Mouse (Mus musculus) hindbrain, embryonic 11.5 days (tissue): ENCODE data around the gene 1600014C10Rik. TPM values are rescaled to one million over a fixed set of nuclear protein-coding genes. Genes with fewer than 3 reads are reported as not detected.

Experiments
- ATAC-seq: fragments of 200-750 bp; cut with Nextera tagmentation; 2 replicates; pipeline ENCODE4 v1.8.0; 2017; ENCODE audit warnings: mild to moderate bottlenecking, moderate TSS enrichment, moderate library complexity; ENCODE audit not compliant: low FRiP score
- DNase-seq: peaks from one replicate; pipeline ENCODE4 v3.0.0-alpha.2; 2015; ENCODE audit warnings: low spot score
- H3K27ac ChIP-seq: fragments of 300-500 bp; sonication (generic); 2 replicates; pipeline ENCODE4 v1.5.1; 2014; ENCODE audit warnings: mild to moderate bottlenecking, low read depth, low read length
- H3K27me3 ChIP-seq: fragments of 300-500 bp; sonication (generic); 2 replicates; pipeline ENCODE4 v1.6.1; 2014; ENCODE audit warnings: mild to moderate bottlenecking, low read length, moderate library complexity, mixed read lengths; ENCODE audit not compliant: control insufficient read depth, insufficient read depth
- H3K36me3 ChIP-seq: fragments of 300-500 bp; sonication (generic); 2 replicates; pipeline ENCODE4 v1.6.1; 2014; ENCODE audit warnings: mild to moderate bottlenecking, low read length, moderate library complexity, mixed read lengths; ENCODE audit not compliant: control insufficient read depth, insufficient read depth
- H3K4me1 ChIP-seq: fragments of 300-500 bp; sonication (generic); replicated peaks from 2 replicates; pipeline ENCODE4 v1.6.1; 2014; ENCODE audit warnings: low read length, mixed read lengths; ENCODE audit not compliant: control insufficient read depth, insufficient read depth
- H3K4me2 ChIP-seq: fragments of 300-500 bp; sonication (generic); replicated peaks from 2 replicates; pipeline ENCODE4 v1.6.1; 2014; ENCODE audit warnings: mild to moderate bottlenecking, low read depth, low read length
- H3K4me3 ChIP-seq: fragments of 300-500 bp; sonication (generic); 2 replicates; pipeline ENCODE4 v1.5.1; 2014; ENCODE audit warnings: low read depth, low read length
- H3K9ac ChIP-seq: fragments of 300-500 bp; sonication (generic); 2 replicates; pipeline ENCODE4 v1.6.1; 2014; ENCODE audit warnings: low read depth, low read length
- H3K9me3 ChIP-seq: fragments of 300-500 bp; sonication (generic); 2 replicates; pipeline ENCODE4 v1.6.1; 2016; ENCODE audit warnings: low read length; ENCODE audit not compliant: control insufficient read depth
- WGBS: fragments of 180-500 bp; shearing (Covaris S2); extraction: QIAGEN DNeasy Blood & Tissue Kit; methylation state at CpG from one replicate; pipeline ENCODE4 v1.1.7; 2014; 5-methylcytosine and 5-hydroxymethylcytosine counted together
- polyA plus RNA-seq: library from polyadenylated mRNA; unstranded; fragments of >200 nt; fragmentation: Nextera tagmentation; extraction: Ambion mirVana; gene quantifications from 2 replicates; pipeline ENCODE4 v1.2.1, GENCODE M21; 2014

Gene 1600014C10Rik
- polyA plus RNA-seq, 1 experiment from 2014 or later, result 14.7 TPM

- H3K9me3 ChIP-seq, result no peaks in the 10 kb centered on the region
- ATAC-seq (no peak), DNase-seq (no peak)
- WGBS, result 90% methylated on average over 6 of the region's 6 CpGs
- H3K9ac ChIP-seq, result no peak overlapping the region
- H3K4me3 ChIP-seq, result no peak overlapping the region
- H3K27ac ChIP-seq, result no peak overlapping the region
- H3K36me3 ChIP-seq, result no peaks in the 10 kb centered on the region
- H3K27me3 ChIP-seq, result no peaks in the 10 kb centered on the region
- H3K4me2 ChIP-seq, result no peak overlapping the region
- H3K4me1 ChIP-seq, result no peaks in the 10 kb centered on the region; the same call in 1 of the 2 replicates
Observed at GRCm38 (mm10) chr7:38204314-38204713, 21.3 kb downstream of the 1600014C10Rik start.

- 34% methylated on average over 2 of the region's 2 CpGs for WGBS
- no peak overlapping the region for H3K9ac ChIP-seq
- no peak overlapping the region for H3K27ac ChIP-seq
- DNase-seq (no peak), ATAC-seq (no peak)
- no peaks in the 10 kb centered on the region for H3K4me1 ChIP-seq
- no peaks in the 10 kb centered on the region for H3K9me3 ChIP-seq
- H3K27me3 ChIP-seq, result no peaks in the 10 kb centered on the region
- H3K4me3 ChIP-seq, result no peak overlapping the region
- no peak overlapping the region for H3K4me2 ChIP-seq
- H3K36me3 ChIP-seq, result no peaks in the 10 kb centered on the region
Observed at GRCm38 (mm10) chr7:38205801-38206200, 22.8 kb downstream of the 1600014C10Rik start.

GRCm38 (mm10) chr7:38206564-38206963 is 23.5 kb downstream of the 1600014C10Rik start:
- no peak overlapping the region for H3K4me2 ChIP-seq
- no peak overlapping the region for H3K9ac ChIP-seq
- no peaks in the 10 kb centered on the region for H3K9me3 ChIP-seq
- ATAC-seq (no peak), DNase-seq (no peak)
- H3K36me3 ChIP-seq, result no peaks in the 10 kb centered on the region
- no peak overlapping the region for H3K4me3 ChIP-seq
- 83% methylated on average over 3 of the region's 3 CpGs for WGBS
- H3K27me3 ChIP-seq, result no peaks in the 10 kb centered on the region
- no peaks in the 10 kb centered on the region for H3K4me1 ChIP-seq
- H3K27ac ChIP-seq, result no peak overlapping the region

- H3K9me3 ChIP-seq, result no peaks in the 10 kb centered on the region
- H3K4me2 ChIP-seq, result no peak overlapping the region
- H3K27ac ChIP-seq, result no peak overlapping the region
- H3K4me1 ChIP-seq, result no peaks in the 10 kb centered on the region
- ATAC-seq (no peak), DNase-seq (no peak)
- no peaks in the 10 kb centered on the region for H3K36me3 ChIP-seq
- H3K4me3 ChIP-seq, result no peak overlapping the region
- WGBS, result 90% methylated on average over 3 of the region's 3 CpGs
- H3K27me3 ChIP-seq, result no peaks in the 10 kb centered on the region
- no peak overlapping the region for H3K9ac ChIP-seq
Observed at GRCm38 (mm10) chr7:38208969-38209368, 26.0 kb downstream of the 1600014C10Rik start.

GRCm38 (mm10) chr7:38209478-38210152 is 26.6 kb downstream of the 1600014C10Rik start:
- Histone ChIP-seq H3K27me3 (no peaks in the 10 kb centered on the region), H3K4me1 (no peaks in the 10 kb centered on the region), H3K4me2 (no peak overlapping the region), H3K9me3 (no peaks in the 10 kb centered on the region), H3K4me3 (no peak overlapping the region), H3K36me3 (no peaks in the 10 kb centered on the region), H3K27ac (no peak overlapping the region), H3K9ac (no peak overlapping the region)
- ATAC-seq (no peak), DNase-seq (no peak)
- WGBS, result 73% methylated on average over 11 of the region's 11 CpGs

GRCm38 (mm10) chr7:38212651-38213062 is 29.6 kb downstream of the 1600014C10Rik start:
- 49% methylated on average over 2 of the region's 3 CpGs for WGBS
- Histone ChIP-seq H3K4me1 (no peaks in the 10 kb centered on the region), H3K9me3 (no peaks in the 10 kb centered on the region), H3K36me3 (no peaks in the 10 kb centered on the region), H3K4me2 (no peak overlapping the region), H3K4me3 (no peak overlapping the region), H3K27ac (no peak overlapping the region), H3K27me3 (no peaks in the 10 kb centered on the region), H3K9ac (no peak overlapping the region)
- DNase-seq (no peak), ATAC-seq (no peak)

GRCm38 (mm10) chr7:38214473-38215214 is 31.6 kb downstream of the 1600014C10Rik start:
- ATAC-seq, result no peak
- H3K9ac ChIP-seq, result no peak overlapping the region
- WGBS, result 74% methylated on average over 5 of the region's 5 CpGs

GRCm38 (mm10) chr7:38215281-38215680 is 32.3 kb downstream of the 1600014C10Rik start:
- Histone ChIP-seq H3K9ac (no peak overlapping the region), H3K36me3 (no peaks in the 10 kb centered on the region), H3K4me3 (no peak overlapping the region), H3K27ac (no peak overlapping the region), H3K27me3 (no peaks in the 10 kb centered on the region), H3K4me2 (no peak overlapping the region), H3K9me3 (no peaks in the 10 kb centered on the region), H3K4me1 (no peaks in the 10 kb centered on the region)
- no peak for DNase-seq
- ATAC-seq, result no peak
- WGBS, result 74% methylated on average over 7 of the region's 7 CpGs

More at GRCm38 (mm10) chr7:38214473-38215214, 31.6 kb downstream of the 1600014C10Rik start:
- no peak overlapping the region for H3K27ac ChIP-seq
- no peaks in the 10 kb centered on the region for H3K4me1 ChIP-seq
- no peaks in the 10 kb centered on the region for H3K9me3 ChIP-seq
- no peak for DNase-seq
- no peaks in the 10 kb centered on the region for H3K36me3 ChIP-seq
- H3K4me3 ChIP-seq, result no peak overlapping the region
- no peaks in the 10 kb centered on the region for H3K27me3 ChIP-seq
- H3K4me2 ChIP-seq, result no peak overlapping the region

GRCm38 (mm10) chr7:38215697-38216096 is 32.7 kb downstream of the 1600014C10Rik start:
- Histone ChIP-seq H3K4me1 (no peaks in the 10 kb centered on the region), H3K4me3 (no peak overlapping the region), H3K36me3 (no peaks in the 10 kb centered on the region), H3K9ac (no peak overlapping the region), H3K4me2 (no peak overlapping the region), H3K27me3 (no peaks in the 10 kb centered on the region), H3K27ac (no peak overlapping the region), H3K9me3 (no peaks in the 10 kb centered on the region)
- DNase-seq (no peak), ATAC-seq (no peak)
- 90% methylated on average over 6 of the region's 6 CpGs for WGBS
